Mouse (Mus musculus): ENCODE results near the gene Rest.

The Rest gene

DNA sequence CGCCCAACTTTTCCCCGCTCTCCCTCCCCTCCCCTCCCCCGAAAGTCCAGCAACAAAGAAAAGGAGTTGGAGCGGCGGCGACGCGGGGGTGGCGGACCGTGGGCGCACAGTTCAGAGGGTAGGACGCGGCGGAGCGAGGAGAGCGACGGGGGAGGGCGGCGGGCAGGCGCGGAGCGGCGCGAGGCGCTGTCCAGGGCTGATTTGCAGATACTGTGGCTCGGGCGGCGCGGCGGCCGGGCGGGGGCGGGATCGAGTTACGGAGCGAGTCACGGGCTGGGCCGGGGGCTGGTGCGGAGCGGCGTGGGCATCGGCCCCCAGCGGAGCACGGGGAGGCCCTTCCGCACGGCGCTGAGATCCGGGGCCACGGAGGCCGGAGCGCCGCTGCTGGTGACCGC lies 377 bp downstream of the Rest start:
- peak in 1 of 2 experiments; percentile 57 for DNase-seq (ENCODE audit: low spot score in 2 of 2)

DNA sequence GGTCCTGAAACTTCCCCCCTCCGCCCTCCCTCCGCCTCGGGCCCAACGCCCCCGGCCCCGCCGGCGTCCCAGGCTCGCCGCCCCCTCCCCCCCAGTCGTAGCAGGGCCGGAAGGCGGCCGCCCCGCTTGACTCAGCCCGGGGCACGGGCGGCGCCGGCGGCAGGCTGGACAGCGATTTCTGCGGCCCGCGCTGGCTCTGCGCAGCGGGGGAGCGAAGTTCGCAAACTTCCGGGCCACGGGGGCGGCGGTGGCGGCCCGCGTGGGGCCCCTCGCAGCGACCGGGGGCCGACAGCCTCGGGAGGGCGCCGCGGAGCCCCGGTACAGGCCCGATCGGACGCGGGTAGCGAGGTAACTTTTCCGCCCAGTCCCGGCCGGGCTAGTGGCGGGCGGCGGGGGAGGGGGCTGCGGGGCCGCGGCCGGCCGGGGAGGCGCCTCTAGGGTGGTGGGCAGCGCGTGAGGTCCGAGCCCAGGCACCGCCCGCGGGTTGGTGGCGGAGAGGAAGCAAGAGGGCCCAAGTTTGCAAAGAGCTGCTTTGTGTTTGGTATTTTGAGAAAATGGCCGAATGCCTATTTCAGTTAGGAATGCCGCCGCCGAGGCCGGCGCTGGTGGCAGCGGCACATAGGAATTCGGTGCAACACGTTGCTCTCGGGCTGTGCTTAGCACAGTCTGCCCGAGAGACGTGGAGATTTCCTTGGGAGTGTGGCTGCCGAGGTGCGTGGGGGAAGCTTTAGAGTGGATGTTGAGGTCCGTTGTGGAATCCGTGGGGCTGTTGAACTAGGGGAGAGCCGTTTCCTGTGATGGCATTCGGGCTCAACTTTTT lies 985 bp downstream of the Rest start:
- peak; percentile 26 to 64 for DNase-seq (ENCODE audit: low spot score in 2 of 2)

DNA sequence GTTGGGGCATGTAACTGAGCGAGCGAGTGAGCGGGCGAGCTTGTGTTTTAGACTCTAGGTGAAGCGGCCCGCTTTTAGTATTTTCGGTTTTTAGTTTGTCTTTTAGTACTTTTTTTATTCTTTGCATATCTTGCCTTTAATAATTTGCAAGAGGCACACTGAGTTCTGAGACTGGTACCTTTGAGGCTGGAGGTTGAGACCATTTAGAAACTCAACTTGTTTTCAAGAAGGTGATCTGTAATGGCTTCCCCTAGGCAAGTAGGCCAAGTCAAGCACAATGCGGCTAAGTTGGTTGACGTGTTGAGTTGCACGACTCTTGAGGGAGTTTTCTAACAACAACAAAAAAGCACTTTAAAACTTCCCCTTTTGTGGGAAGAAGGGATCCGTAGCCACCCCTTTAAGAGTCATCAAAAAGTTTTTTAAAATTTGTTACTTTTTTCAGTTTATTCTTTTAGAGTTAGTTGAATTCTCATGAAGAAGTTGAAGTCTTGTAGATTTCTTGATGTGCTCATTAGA lies 1.7 kb downstream of the Rest start:
- no peak for DNase-seq (ENCODE audit: low spot score in 2 of 2)

DNA sequence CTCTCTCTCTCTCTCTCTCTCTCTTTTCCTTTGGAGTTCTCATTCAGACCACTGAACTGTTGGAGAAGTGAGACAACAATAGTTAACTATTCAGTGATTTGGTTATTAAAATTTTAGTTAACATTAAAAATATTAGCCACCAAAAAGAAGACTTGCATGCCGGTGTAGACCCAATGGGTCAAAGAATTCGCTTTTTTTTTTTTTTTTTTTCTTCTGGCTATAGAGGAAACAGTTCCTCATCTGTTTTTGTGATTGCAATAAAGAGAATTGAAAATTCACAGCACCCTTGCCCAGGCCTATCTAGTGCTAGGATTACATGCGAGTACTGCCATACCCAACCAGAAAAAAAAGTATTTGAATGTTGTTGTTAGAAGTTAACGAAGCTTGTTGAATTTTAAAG lies 2.1 kb downstream of the Rest start:
- no peak for DNase-seq (ENCODE audit: low spot score in 2 of 2)

DNA sequence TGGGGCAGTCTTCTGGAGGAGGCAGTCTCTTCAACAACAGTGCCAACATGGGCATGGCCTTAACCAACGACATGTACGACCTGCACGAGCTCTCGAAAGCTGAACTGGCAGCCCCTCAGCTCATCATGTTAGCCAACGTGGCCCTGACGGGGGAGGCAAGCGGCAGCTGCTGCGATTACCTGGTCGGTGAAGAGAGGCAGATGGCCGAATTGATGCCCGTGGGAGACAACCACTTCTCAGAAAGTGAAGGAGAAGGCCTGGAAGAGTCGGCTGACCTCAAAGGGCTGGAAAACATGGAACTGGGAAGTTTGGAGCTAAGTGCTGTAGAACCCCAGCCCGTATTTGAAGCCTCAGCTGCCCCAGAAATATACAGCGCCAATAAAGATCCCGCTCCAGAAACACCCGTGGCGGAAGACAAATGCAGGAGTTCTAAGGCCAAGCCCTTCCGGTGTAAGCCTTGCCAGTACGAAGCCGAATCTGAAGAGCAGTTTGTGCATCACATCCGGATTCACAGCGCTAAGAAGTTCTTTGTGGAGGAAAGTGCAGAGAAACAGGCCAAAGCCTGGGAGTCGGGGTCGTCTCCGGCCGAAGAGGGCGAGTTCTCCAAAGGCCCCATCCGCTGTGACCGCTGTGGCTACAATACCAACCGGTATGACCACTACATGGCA lies 2.8 kb downstream of the Rest start:
- DNase-seq (ENCODE audit: low spot score in 2 of 2), result no peak

DNA sequence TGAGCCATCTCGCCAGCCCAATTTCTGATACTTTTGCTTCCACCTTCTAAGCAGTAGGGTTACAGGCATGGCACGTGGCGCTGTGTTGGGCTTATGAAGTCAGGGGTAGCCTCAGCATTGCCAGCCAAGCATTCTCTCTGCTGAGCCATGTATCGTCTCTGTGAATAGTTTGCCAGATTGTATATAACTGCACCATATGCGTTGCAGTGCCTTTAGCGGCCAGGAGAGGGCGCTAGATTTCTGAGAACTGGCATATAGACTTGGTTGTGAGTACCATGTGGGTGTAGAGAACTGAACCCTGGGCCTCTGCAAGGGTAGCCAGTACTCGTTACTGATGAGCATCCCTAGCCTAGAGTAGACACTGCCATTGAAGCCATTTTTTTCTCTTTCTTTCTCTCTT lies 4.1 kb downstream of the Rest start:
- no peak for DNase-seq (ENCODE audit: low spot score in 2 of 2)

DNA sequence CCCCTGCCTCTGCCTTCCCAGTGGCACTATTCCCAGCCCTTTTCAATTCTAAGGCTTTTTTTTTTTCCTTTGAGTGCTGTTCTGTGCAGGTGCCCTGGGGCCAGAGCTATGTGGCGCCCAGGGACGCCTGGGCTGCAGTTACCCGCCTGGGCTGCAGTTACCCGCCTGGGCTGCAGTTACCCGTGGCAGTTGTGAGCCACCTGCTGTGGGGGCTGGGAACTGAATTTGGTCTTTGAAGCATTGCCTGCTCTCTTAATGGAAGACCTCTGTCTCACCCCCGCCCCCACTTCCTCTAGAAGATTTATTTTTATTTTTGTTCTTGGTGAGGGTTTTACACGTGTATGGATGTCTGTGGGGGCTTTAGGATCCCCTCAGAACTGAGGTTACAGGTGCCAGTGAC lies 7.9 kb downstream of the Rest start:
- DNase-seq (ENCODE audit: low spot score in 2 of 2), result no peak

DNA sequence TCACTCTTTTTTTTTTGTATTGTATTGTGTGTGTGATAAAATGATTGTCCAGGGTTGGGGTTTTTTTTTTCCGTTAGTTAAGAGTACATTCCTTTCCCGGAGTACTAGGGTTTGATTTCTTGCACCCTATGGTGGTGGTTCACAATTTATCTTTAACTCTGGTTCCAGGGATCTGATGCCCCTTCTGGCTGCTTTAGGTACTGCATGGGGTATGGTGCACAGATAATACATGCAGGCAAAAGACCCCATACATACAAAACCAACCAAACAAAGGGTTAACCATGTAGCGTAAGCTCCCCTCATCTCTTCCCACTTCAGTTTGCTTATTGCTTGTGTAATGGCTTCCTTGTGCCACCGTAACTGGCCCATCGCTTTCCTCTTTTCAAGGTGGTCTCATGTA lies 10.7 kb downstream of the Rest start:
- DNase-seq (ENCODE audit: low spot score in 2 of 2), result no peak

DNA sequence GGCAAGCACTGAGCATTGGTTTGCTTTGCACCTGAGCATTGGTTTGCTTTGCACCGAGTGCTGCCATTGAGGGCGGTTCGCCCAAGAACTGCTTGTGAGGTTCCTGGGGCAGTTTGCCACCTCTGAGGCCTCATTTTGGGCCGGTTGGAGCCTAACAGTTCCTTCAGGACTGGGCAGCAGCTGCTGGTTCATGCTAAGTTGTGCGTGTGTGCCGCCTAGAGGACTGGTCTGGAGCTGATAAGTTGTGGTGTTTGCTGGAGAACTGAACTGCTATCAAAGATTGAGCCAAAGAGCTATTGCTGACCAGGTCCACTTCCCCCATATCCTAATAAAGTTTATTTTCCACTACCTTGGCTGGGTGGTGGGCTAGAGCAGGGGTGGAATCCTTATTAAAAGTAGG lies 11.9 kb downstream of the Rest start:
- no peak for DNase-seq (ENCODE audit: low spot score in 2 of 2)

DNA sequence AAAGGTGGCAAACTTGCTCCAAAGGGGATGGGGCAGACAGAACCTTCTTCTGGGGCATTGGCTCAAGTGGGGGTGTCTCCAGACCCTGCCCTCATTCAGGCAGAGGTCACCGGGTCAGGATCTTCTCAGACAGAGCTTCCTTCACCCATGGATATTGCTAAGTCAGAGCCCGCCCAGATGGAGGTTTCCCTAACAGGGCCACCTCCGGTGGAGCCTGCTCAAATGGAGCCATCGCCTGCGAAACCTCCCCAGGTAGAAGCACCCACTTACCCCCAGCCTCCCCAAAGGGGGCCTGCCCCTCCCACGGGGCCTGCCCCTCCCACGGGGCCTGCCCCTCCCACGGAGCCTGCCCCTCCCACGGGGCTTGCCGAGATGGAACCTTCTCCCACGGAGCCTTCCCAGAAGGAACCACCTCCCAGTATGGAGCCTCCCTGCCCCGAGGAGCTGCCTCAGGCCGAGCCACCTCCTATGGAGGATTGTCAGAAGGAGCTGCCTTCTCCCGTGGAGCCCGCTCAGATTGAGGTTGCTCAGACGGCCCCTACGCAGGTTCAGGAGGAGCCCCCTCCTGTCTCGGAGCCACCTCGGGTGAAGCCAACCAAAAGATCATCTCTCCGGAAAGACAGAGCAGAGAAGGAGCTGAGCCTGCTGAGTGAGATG lies 16.4 kb downstream of the Rest start:
- DNase-seq (ENCODE audit: low spot score in 2 of 2), result no peak

DNA sequence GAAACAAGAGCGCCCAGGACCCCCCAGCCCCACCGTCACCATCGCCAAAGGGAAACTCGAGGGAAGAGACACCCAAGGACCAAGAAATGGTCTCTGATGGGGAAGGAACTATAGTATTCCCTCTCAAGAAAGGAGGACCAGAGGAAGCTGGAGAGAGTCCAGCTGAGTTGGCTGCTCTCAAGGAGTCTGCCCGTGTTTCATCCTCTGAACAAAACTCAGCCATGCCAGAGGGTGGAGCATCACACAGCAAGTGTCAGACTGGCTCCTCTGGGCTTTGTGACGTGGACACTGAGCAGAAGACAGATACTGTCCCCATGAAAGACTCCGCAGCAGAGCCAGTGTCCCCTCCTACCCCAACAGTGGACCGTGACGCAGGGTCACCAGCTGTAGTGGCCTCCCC lies 17.0 kb downstream of the Rest start:
- DNase-seq (ENCODE audit: low spot score in 2 of 2), result no peak

DNA sequence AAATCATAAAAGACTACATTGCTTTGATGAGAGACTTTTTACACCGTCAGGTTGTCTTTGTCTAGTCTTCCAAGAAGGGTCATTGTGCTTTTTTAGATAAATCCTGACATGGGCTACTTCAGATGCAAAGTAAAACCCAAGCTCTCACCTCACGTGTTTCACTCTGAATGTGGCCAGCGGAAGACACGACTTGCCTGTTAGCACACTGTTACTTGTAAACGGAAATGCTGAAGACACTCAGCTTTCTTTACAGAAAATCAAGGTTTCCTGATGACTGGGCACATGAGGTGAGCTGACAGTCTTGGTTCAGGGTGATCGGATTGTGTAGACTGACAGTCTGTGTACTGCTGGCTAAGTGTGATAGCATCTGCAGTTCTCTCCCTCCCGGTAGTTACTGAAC lies 20.4 kb downstream of the Rest start:
- DNase-seq (ENCODE audit: low spot score in 2 of 2), result no peak

DNA sequence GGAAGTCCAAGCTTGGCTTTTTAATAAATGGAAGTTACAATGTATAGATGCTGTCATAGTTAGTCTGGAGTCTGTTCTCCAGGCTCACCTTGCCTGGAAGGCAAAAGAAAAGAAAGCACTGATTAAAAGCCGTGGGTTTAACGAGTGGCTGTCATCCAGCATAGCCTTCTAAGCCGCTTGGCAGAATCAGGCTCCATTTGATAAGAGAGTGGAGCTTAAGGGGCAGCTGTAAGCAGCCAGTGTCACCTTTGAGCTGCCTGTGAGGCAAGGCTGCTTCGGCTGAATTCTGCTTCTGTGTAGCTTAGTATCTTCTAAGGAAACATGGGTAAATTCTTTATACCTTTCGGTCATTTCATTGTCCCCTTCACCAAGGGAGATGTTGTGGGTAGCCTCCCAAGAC lies 21.6 kb downstream of the Rest start:
- no peak for DNase-seq (ENCODE audit: low spot score in 2 of 2)

DNA sequence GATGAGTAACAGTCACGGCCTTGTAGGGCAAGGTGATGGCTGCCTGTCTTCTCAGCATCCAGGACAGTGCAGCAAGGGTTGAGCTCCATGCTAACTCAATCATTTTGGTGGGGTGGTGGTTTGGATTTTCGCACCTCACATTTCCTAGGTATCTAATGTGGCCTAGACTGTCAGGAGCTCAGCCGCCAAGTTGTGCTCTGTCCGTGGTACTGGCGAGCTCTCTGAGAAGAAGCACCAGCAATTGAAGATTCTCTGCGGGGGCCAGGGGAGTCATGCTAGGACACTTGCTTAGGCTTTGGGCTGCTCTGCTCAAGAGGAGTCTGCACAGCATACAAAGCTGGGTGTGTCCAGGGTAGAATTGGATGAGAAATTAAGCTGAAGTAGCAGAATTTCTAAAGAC lies 22.6 kb downstream of the Rest start:
- no peak for DNase-seq (ENCODE audit: low spot score in 2 of 2)

DNA sequence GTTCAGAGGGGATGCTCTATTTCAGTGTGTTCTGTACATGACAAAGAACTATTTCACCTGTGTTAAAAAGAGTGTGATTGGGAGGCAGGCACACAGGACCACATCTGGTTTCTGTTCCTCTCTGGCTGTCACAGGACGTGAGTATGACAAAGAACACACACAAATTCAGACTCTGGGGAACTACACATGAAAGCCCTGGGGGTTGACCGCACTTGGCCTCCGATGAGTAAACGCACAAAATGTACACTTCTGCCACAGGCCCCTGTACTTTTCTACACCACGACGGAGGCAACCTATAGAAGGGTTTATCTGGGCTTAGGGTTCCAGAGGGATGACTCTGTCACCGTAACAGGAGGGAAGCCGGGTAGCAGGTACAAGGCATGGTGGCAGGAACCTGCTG lies 24.4 kb downstream of the Rest start:
- DNase-seq (ENCODE audit: low spot score in 2 of 2), result no peak

DNA sequence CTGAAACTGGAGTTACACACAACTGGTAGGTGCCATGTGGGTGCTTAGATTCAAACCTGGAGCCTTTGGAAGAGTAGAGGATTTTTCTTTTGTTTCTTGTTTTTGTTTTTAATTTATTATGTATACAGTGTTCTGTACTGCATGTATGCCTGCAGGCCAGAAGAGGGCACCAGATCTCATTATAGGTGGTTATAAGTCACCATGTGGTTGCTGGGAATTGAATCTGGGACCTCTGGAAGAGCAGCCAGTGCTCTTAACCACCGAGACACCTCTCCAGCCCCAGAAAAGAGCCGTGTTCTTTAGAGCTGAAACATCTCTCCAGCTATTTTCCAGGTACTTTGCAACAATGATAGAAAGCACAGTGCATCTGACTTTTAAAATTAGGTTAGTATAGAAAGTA lies 25.3 kb downstream of the Rest start:
- no peak for DNase-seq (ENCODE audit: low spot score in 2 of 2)

DNA sequence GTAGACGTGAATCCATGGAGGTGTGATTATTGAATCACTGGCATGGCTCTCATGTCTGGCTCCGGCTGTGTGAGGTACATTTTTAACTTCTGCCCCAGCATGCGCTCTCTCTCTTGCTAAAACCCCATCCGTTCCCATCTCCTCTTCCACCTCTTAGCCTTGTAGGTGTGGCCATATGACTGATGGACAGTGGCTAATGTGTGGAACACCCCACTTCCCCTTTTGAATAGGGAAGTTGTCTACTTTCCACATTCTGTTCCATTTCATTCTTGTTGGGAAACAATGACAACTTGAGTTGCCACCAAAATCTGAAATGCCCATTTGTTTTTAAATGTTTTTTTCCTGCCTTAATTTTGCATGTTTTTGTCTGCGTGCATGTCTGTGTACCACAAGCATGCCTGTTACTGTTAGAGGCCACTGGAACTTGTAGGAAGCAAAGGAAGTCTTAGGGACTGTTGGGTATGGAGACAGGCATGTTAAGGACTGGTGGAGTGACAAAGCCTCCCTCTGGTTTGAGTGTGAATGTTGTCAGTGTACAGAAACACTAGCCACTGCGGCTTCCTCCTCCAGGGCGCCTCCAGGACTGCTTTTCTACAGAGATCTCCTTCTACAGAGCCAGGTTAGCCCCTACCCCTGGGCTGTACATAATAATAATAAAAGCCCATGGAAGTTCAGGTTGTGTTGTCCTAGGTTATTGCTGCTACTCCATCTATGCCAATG lies 27.7 kb downstream of the Rest start:
- DNase-seq (ENCODE audit: low spot score in 2 of 2), result no peak

DNA sequence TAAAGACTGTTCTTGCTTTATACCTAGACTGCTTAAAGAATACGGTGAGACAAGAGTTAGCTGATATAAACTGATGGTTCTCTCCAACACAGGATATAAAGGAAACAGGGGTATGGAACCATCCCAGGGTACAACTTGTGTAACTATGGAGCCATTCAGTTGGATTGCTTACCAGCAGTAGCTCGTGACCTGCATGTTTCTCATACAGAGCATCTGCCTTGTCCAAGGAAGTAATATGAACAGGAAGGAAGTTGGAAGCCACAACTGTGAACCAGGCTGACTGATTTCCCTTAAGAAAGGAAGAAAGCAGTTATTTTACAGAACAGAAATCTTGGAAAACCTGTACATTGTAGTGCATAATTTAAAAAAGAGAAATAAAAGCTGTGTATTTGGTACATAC lies 34.2 kb downstream of the Rest start:
- DNase-seq (ENCODE audit: low spot score in 2 of 2), result no peak

DNA sequence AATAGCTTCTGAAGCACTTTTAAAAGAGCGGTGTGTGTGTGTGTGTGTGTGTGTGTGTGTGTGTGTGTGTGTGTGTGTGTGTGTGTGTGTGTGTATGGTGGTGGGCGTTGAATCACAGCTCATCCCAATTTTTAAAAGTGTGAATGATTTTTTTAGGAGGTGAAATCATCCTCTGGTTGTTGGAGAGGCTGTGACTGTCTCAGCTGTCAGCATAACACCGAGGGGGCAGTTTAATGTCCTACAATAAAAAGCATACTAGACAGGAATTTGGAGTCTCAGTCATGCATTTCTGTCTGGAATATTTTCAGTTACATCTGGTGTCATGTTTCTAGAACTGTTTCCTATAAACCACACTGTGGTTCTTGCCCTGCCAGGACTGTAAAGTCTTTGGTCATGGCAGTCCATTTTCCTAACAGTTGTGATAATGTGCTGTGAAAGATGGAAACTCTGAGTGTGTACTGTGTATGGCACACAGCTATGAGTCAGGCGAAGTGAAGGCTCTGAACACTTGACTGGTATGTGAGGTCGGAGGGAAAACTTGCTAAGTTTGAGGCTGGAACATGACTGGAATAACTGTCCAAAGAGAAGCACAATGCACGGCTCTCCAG lies 36.1 kb downstream of the Rest start:
- no peak for DNase-seq (ENCODE audit: low spot score in 2 of 2)

DNA sequence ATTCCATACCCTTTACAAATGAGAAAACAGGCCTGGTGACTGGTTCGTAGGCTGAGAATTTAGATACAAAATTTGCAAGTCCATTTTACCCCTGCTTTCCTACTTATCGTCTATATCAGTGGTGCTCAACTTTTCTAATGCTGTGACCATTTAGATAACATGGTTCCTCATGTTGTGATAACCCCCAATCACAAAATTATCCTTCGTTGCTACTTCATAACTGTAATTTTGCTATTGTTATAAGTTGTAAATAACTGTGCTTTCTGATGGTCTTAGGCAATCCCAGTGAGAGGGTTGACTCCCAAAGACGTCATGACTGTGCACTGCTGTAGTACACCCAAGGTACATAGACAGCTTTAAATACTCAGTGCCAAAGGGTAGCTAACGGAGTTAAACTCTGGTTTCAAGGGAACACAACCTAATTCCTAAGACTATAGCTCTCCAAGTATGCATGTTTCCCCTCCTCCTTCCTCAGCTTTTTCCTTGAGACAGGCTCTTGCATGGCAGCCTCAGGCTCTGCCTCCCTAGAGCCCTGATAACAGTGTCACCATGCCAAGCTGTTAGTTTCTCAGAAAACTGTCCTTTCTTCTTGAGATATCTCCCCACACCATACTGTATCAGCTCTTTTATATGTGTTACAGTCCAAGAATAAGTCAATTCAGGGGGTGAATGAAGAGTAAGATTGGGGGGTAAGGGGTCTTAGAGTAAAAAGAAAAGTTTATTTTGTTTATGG lies 42.7 kb downstream of the Rest start:
- no peak for DNase-seq (ENCODE audit: low spot score in 2 of 2)

All from urinary bladder, adult 18-20 months (tissue).